Mouse (Mus musculus) MEL (cell line): ENCODE data around the gene Bnc1. TPM values are rescaled to one million over a fixed set of nuclear protein-coding genes. Genes with fewer than 3 reads are reported as not detected.

Experiments used
- DNase-seq: peaks from one replicate; pipeline ENCODE4 v3.0.0; 2011; ENCODE audit warnings: low read depth, low spot score
- H3K27ac ChIP-seq: 2 replicates; pipeline ENCODE4 v1.5.1; 2012; ENCODE audit warnings: low read depth, mild to moderate bottlenecking, control low read depth, low read length, moderate library complexity; ENCODE audit not compliant: control insufficient read depth
- H3K27me3 ChIP-seq, 2 experiments: fragments of 150-350 bp in 1 of 2; sonication (generic) in 1 of 2; 2 replicates each; pipeline ENCODE4 v1.6.1; 2012; ENCODE audit warnings: low read length in 2 of 2, mild to moderate bottlenecking in 2 of 2, improper control_type of control experiment in 1 of 2, moderate library complexity in 1 of 2; ENCODE audit not compliant: insufficient read depth in 2 of 2, control insufficient read depth in 1 of 2
- H3K36me3 ChIP-seq, 2 experiments: 2 replicates each; pipeline ENCODE4 v1.6.1; 2012 to 2014; ENCODE audit warnings: low read length in 2 of 2, improper control_type of control experiment in 1 of 2, inconsistent platforms in 1 of 2, mild to moderate bottlenecking in 1 of 2; ENCODE audit not compliant: insufficient read depth in 2 of 2, control insufficient read depth in 1 of 2
- H3K4me1 ChIP-seq, 2 experiments: fragments of 150-350 bp in 1 of 2; sonication (generic) in 1 of 2; 2 replicates each; pipeline ENCODE4 v1.6.1; 2012; ENCODE audit warnings: low read length in 2 of 2, improper control_type of control experiment in 1 of 2, mild to moderate bottlenecking in 1 of 2; ENCODE audit not compliant: insufficient read depth in 2 of 2, control insufficient read depth in 1 of 2
- H3K4me3 ChIP-seq, 2 experiments: fragments of 150-350 bp in 1 of 2; sonication (generic) in 1 of 2; 2 replicates each; pipeline ENCODE4 v1.5.1; 2012; ENCODE audit warnings: low read depth in 2 of 2, low read length in 2 of 2, mild to moderate bottlenecking in 2 of 2, moderate library complexity in 2 of 2, control low read depth in 1 of 2, improper control_type of control experiment in 1 of 2; ENCODE audit not compliant: control insufficient read depth in 1 of 2, insufficient read depth in 1 of 2
- H3K79me2 ChIP-seq: 2 replicates; pipeline ENCODE4 v1.6.1; 2012; ENCODE audit warnings: mild to moderate bottlenecking, low read length, moderate library complexity; ENCODE audit not compliant: control insufficient read depth, poor library complexity, insufficient read depth
- H3K9ac ChIP-seq: 2 replicates; pipeline ENCODE4 v1.6.1; 2012; ENCODE audit warnings: low read depth, mild to moderate bottlenecking, control low read depth, low read length, moderate library complexity; ENCODE audit not compliant: control insufficient read depth, poor library complexity, severe bottlenecking
- H3K9me3 ChIP-seq: fragments of 150-350 bp; sonication (generic); replicated peaks from 2 replicates; pipeline ENCODE4 v1.6.1; 2012; ENCODE audit warnings: mild to moderate bottlenecking, low read length, improper control_type of control experiment, moderate library complexity; ENCODE audit not compliant: insufficient read depth
- BHLHE40 ChIP-seq: IDR thresholded peaks from 2 replicates; pipeline ENCODE4 v1.6.1; 2012; ENCODE audit warnings: low read depth, mild to moderate bottlenecking, inconsistent platforms, low read length, improper control_type of control experiment, borderline replicate concordance
- CHD2 ChIP-seq: IDR thresholded peaks from 2 replicates; pipeline ENCODE4 v1.6.1; 2011; ENCODE audit warnings: low read length, improper control_type of control experiment
- CTCF ChIP-seq, 3 experiments: IDR thresholded peaks in 2 of 3; conservative IDR thresholded peaks in 1 of 3; 2 replicates each; pipeline ENCODE4 v1.5.1; 2011 to 2012; ENCODE audit warnings: low read length in 3 of 3, low read depth in 2 of 3, mild to moderate bottlenecking in 2 of 3, improper control_type of control experiment in 1 of 3, inconsistent platforms in 1 of 3, mixed read lengths in 1 of 3, moderate library complexity in 1 of 3; ENCODE audit not compliant: control insufficient read depth in 1 of 3, insufficient read depth in 1 of 3, poor library complexity in 1 of 3, severe bottlenecking in 1 of 3
- E2F4 ChIP-seq: IDR thresholded peaks from 2 replicates; pipeline ENCODE4 v1.6.1; 2011; ENCODE audit warnings: low read depth, low read length, improper control_type of control experiment, borderline replicate concordance
- ETS1 ChIP-seq: IDR thresholded peaks from 2 replicates; pipeline ENCODE4 v1.6.1; 2012; ENCODE audit warnings: low read depth, mild to moderate bottlenecking, inconsistent platforms, low read length, improper control_type of control experiment, moderate library complexity
- MAX ChIP-seq: IDR thresholded peaks from 2 replicates; pipeline ENCODE4 v1.6.1; 2011; ENCODE audit warnings: low read length, improper control_type of control experiment
- MAZ ChIP-seq: IDR thresholded peaks from 2 replicates; pipeline ENCODE4 v1.6.1; 2012; ENCODE audit warnings: low read depth, mild to moderate bottlenecking, inconsistent platforms, low read length, improper control_type of control experiment
- NRF1 ChIP-seq: IDR thresholded peaks from 2 replicates; pipeline ENCODE4 v1.6.1; 2014; ENCODE audit warnings: low read depth, mild to moderate bottlenecking, inconsistent platforms, low read length, improper control_type of control experiment, moderate library complexity; ENCODE audit not compliant: poor library complexity, insufficient read depth, severe bottlenecking
- POLR2A ChIP-seq, 2 experiments: IDR thresholded peaks; 2 replicates each; pipeline ENCODE4 v1.6.1; 2011 to 2012; ENCODE audit warnings: low read length in 2 of 2, mild to moderate bottlenecking in 2 of 2, control low read depth in 1 of 2, improper control_type of control experiment in 1 of 2, low read depth in 1 of 2, moderate library complexity in 1 of 2; ENCODE audit not compliant: control insufficient read depth in 1 of 2, insufficient read depth in 1 of 2, poor library complexity in 1 of 2
- POLR2AphosphoS2 ChIP-seq: IDR thresholded peaks from 2 replicates; pipeline ENCODE4 v1.6.1; 2011; ENCODE audit warnings: low read length, improper control_type of control experiment
- POLR2AphosphoS5 ChIP-seq: IDR thresholded peaks from 2 replicates; pipeline ENCODE4 v1.6.1; 2012; ENCODE audit warnings: low read depth, borderline replicate concordance, mild to moderate bottlenecking, inconsistent platforms, low read length, moderate library complexity, mixed read lengths
- RAD21 ChIP-seq: IDR thresholded peaks from 2 replicates; pipeline ENCODE4 v1.6.1; 2011; ENCODE audit warnings: mild to moderate bottlenecking, low read depth, low read length, improper control_type of control experiment
- SIN3A ChIP-seq: IDR thresholded peaks from 2 replicates; pipeline ENCODE4 v1.6.1; 2012; ENCODE audit warnings: low read length, improper control_type of control experiment, inconsistent platforms
- SMC3 ChIP-seq: IDR thresholded peaks from 2 replicates; pipeline ENCODE4 v1.6.1; 2011; ENCODE audit warnings: low read depth, low read length, improper control_type of control experiment
- TBP ChIP-seq: IDR thresholded peaks from 2 replicates; pipeline ENCODE4 v1.8.0; 2011; ENCODE audit warnings: low read depth, low read length, improper control_type of control experiment
- USF1 ChIP-seq: IDR thresholded peaks from 2 replicates; pipeline ENCODE4 v1.6.1; 2014; ENCODE audit warnings: low read depth, mild to moderate bottlenecking, inconsistent platforms, low read length, improper control_type of control experiment, moderate library complexity
- USF2 ChIP-seq, 2 experiments: IDR thresholded peaks; 2 replicates each; pipeline ENCODE4 v1.6.1; 2011 to 2012; ENCODE audit warnings: improper control_type of control experiment in 2 of 2, low read length in 2 of 2, borderline replicate concordance in 1 of 2, inconsistent platforms in 1 of 2, low read depth in 1 of 2, mild to moderate bottlenecking in 1 of 2; ENCODE audit not compliant: insufficient read depth in 1 of 2
- ZMIZ1 ChIP-seq: IDR thresholded peaks from 2 replicates; pipeline ENCODE4 v1.6.1; 2012; ENCODE audit warnings: low read depth, mild to moderate bottlenecking, inconsistent platforms, low read length, improper control_type of control experiment, moderate library complexity
- polyA plus RNA-seq, 2 experiments: library from polyadenylated mRNA; stranded (reverse) in 1 of 2; unstranded in 1 of 2; fragments of >175 nt in 1 of 2; fragments of >200 nt in 1 of 2; gene quantifications; 2 replicates each; pipeline versions ENCODE4 v1.2.1 to v1.2.4; 2012; ENCODE audit warnings: low replicate concordance in 2 of 2, low read depth in 1 of 2; ENCODE audit not compliant: insufficient read length in 2 of 2, insufficient read depth in 1 of 2, missing spikeins in 1 of 2
- total RNA-seq: library from RNA; depleted of rRNA; stranded (reverse); fragments of 300-350 nt; gene quantifications from 2 replicates; pipeline ENCODE4 v1.2.3, GENCODE M21; 2012

The Bnc1 gene
- total and polyA plus RNA-seq, 3 experiments, result not detected

DNA sequence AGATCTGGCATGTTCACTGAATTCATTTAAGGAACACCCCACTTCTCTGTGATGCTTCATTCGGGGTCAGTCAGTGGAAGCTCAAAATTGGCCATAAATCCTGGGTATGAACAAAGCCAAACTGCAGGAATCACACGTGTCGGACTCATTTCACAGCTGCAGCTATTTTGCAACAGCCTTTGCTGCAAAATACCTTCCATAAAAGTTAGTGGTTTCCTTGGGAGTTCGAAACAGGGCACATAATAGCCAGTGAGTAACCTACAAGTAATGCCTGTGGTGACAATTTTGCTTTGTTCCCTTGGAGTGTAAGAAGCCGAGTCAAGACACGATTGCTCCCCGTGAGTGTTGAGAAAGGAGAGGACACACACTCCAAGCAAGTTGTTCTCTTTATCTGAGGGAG is 7.3 kb upstream of the Bnc1 start:
- no peaks in the 10 kb centered on the region for H3K4me1 ChIP-seq
- no peak for DNase-seq

DNA sequence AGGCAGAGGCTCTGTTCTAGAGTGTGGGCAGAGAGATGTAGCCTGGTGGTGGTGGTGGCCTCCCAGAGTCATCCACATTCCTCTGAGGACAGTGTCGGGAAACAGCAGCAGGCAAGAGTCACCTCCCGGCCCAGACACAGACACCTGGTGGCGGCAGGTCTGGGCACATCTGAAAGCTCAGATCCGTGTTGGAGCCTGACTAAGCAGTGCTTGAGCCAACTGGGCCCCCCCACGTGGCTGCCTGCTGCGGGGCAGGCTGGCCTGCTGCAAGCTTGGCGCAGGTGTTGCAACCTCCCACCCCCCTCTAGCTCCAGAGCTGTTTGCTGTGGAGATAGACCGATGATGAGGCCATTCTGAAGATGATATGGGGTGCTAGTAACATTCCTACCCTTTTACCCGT is 3.9 kb upstream of the Bnc1 start:
- Histone ChIP-seq H3K27ac (no peak overlapping the region), H3K27me3 (no peaks in the 10 kb centered on the region; a peak in 1 of 4 replicates), H3K4me3 (no peak overlapping the region), H3K79me2 (no peaks in the 10 kb centered on the region), H3K4me1 (no peaks in the 10 kb centered on the region), H3K36me3 (no peaks in the 10 kb centered on the region), H3K9ac (no peak overlapping the region), H3K9me3 (no peaks in the 10 kb centered on the region)
- no peak for TF ChIP-seq POLR2A (IDR thresholded peaks at IDR 0.05; ENCODE audit: control insufficient read depth in 1 of 2, insufficient read depth in 1 of 2, low read depth in 1 of 2, low read length in 2 of 2, poor library complexity in 1 of 2)
- TF ChIP-seq TBP, result no peak
- no peak for TF ChIP-seq USF1
- no peak for TF ChIP-seq POLR2AphosphoS2
- DNase-seq, result no peak

More for the DNA sequence above, 7.3 kb upstream of the Bnc1 start:
- Histone ChIP-seq H3K4me3 (no peak overlapping the region), H3K27me3 (no peaks in the 10 kb centered on the region; a peak in 1 of 4 replicates), H3K27ac (no peak overlapping the region), H3K9me3 (no peaks in the 10 kb centered on the region), H3K9ac (no peak overlapping the region), H3K79me2 (no peaks in the 10 kb centered on the region), H3K36me3 (no peaks in the 10 kb centered on the region)
- no peak for TF ChIP-seq POLR2AphosphoS5
- no peak for TF ChIP-seq POLR2AphosphoS2
- TF ChIP-seq BHLHE40, result no peak
- no peak for TF ChIP-seq SIN3A
- TF ChIP-seq ETS1, result no peak
- no peak for TF ChIP-seq ZMIZ1
- no peak for TF ChIP-seq MAX
- TF ChIP-seq USF2 (IDR thresholded peaks at IDR 0.05; ENCODE audit: borderline replicate concordance in 1 of 2, insufficient read depth in 1 of 2, low read depth in 1 of 2, low read length in 2 of 2), result no peak
- no peak for TF ChIP-seq USF1
- TF ChIP-seq NRF1, result no peak
- no peak for TF ChIP-seq CTCF (IDR thresholded peaks at IDR 0.05 in 2 of 3, conservative IDR thresholded peaks at IDR 0.05 in 1 of 3; ENCODE audit: control insufficient read depth in 1 of 3, insufficient read depth in 1 of 3, low read depth in 2 of 3, low read length in 3 of 3, poor library complexity in 1 of 3, severe bottlenecking in 1 of 3)
- TF ChIP-seq CHD2, result no peak
- TF ChIP-seq RAD21, result no peak
- TF ChIP-seq E2F4, result no peak
- no peak for TF ChIP-seq SMC3
- TF ChIP-seq MAZ, result no peak
